Mouse (Mus musculus): ENCODE results near the gene Miox. TPM values are rescaled to one million over a fixed set of nuclear protein-coding genes. Genes with fewer than 3 reads are reported as not detected.
A peak's percentile ranks its signal among the peaks of the same experiment; 100 is the strongest.

Gene Miox
- polyA plus RNA-seq, 1 experiment from 2014 or later = not detected

DNA sequence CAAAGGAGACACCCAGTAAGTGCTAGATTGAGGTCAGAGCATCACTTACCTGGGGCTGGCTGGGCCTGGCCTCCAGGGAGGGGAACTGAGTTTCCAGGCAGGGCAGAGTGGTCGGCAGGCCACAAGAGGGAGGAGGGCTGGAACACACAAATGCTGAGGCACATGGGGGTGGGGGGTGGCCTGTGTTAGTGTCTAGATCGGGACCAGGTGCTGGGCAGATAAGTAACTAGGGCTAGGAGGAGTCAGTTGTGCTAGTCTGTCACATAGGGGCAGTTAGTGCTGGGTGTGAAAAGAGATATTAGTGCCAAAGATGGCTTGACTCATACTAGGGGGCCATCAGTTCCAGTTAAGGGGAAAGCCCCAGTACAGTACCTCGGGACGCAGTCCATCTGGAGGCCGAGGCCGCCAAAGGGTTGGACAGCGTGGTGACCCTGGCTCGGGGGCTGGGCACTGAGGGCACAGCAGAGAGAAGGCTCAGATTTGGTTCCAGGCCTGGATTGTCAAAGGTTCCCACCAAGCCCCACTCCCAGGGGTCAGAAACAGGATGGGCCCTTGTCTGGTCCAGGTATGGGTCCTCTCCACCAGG is 38.5 kb upstream of the Miox start:
- H3K27ac ChIP-seq (ENCODE audit: low read length) = no peak overlapping the region
- no peaks in the 10 kb centered on the region for H3K9me3 ChIP-seq (ENCODE audit: control insufficient read depth, low read length)
- no peaks in the 10 kb centered on the region for H3K27me3 ChIP-seq (ENCODE audit: control insufficient read depth, insufficient read depth, low read depth, low read length)
- no peak overlapping the region for H3K4me3 ChIP-seq (ENCODE audit: low read length)
- H3K36me3 ChIP-seq (ENCODE audit: control insufficient read depth, insufficient read depth, low read length) = peaks cover 49% of the 10 kb centered on the region
- H3K4me1 ChIP-seq (replicated peaks; ENCODE audit: control insufficient read depth, insufficient read depth, low read length) = peaks cover 5% of the 10 kb centered on the region; the same call in 1 of the 2 replicates
- no peak overlapping the region for H3K4me2 ChIP-seq (ENCODE audit: low read depth, low read length)
- H3K9ac ChIP-seq (ENCODE audit: low read length) = no peak overlapping the region
- WGBS = 77% methylated on average over 8 of the region's 8 CpGs
- 0 out of 2 replicates have a peak, but pooled peaks have one; percentile 17 for ATAC-seq (ENCODE audit: low read depth)

DNA sequence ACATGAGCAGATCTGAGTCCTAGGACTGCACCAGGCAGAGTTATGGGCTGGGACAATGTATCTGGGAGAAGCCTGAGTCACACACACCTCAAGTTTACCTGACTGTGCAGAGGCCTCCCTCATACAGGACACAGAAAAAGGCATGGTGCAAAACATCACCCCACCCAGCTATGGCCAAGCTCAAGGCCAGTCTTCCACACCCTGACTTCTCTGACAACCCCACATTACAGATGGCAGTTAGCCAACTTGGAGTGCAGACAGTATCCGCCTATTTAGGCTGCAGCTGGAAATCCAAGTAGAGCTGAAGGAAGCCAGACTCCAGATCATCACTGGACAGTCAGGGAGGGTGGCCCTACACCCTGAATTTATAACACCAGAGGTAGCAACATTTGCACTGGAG is 37.7 kb upstream of the Miox start:
- Histone ChIP-seq H3K36me3 (ENCODE audit: control insufficient read depth, insufficient read depth, low read length) (peaks cover 50% of the 10 kb centered on the region), H3K4me3 (ENCODE audit: low read length) (no peak overlapping the region), H3K27me3 (ENCODE audit: control insufficient read depth, insufficient read depth, low read depth, low read length) (no peaks in the 10 kb centered on the region), H3K4me2 (ENCODE audit: low read depth, low read length) (no peak overlapping the region), H3K9me3 (ENCODE audit: control insufficient read depth, low read length) (no peaks in the 10 kb centered on the region), H3K4me1 (replicated peaks; ENCODE audit: control insufficient read depth, insufficient read depth, low read length) (peaks cover 5% of the 10 kb centered on the region; the same call in 1 of the 2 replicates), H3K27ac (ENCODE audit: low read length) (no peak overlapping the region), H3K9ac (ENCODE audit: low read length) (no peak overlapping the region)
- ATAC-seq (ENCODE audit: low read depth) = peak; percentile 77
- 45% methylated on average over 1 of the region's 1 CpGs for WGBS

DNA sequence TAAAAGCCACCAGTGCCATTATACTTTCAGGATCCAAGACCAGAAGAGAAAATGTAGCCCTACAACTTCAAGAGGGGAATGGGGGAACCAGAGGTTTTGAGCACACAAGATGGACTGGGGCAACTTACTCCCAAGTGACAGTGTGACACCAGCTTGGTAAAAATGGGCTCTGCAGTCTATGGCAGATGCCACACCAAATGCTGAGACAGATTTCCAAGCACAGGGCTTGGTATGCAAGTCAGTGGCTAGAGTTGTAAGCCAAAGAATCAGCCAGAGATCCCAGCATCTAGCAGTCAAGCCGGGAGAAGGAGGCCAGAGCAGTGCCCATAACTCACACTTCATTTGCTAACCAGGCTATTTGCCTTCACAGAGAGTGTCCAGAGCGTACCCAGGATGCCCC is 36.5 kb upstream of the Miox start:
- 91% methylated on average over 2 of the region's 2 CpGs for WGBS
- Histone ChIP-seq H3K36me3 (ENCODE audit: control insufficient read depth, insufficient read depth, low read length) (peaks cover 59% of the 10 kb centered on the region), H3K4me1 (replicated peaks; ENCODE audit: control insufficient read depth, insufficient read depth, low read length) (peaks cover 5% of the 10 kb centered on the region; the same call in 1 of the 2 replicates), H3K27me3 (ENCODE audit: control insufficient read depth, insufficient read depth, low read depth, low read length) (no peaks in the 10 kb centered on the region), H3K4me3 (ENCODE audit: low read length) (no peak overlapping the region), H3K9ac (ENCODE audit: low read length) (no peak overlapping the region), H3K27ac (ENCODE audit: low read length) (no peak overlapping the region), H3K4me2 (ENCODE audit: low read depth, low read length) (no peak overlapping the region), H3K9me3 (ENCODE audit: control insufficient read depth, low read length) (no peaks in the 10 kb centered on the region)
- ATAC-seq (ENCODE audit: low read depth) = no peak

DNA sequence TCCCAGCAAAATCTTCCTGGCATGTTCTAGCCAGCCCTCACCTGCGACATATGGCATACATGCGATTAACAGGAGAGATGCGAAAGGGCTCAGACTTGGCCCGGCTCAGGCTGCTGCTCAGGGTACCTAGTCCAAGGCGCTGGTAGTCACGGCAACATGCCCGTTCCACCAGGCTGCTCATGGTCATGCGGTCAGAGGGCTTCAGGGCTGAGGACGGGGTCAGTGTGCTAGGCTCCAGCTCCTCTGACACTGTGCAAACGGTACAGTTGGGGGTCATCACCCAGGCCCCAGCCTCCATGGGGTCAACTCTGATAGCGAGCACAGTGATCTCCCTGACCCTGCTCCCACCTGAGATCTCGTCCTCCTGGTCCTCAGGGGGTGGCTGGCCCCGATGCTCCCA is 34.0 kb upstream of the Miox start:
- no peak for ATAC-seq (ENCODE audit: low read depth)
- H3K9me3 ChIP-seq (ENCODE audit: control insufficient read depth, low read length) = no peaks in the 10 kb centered on the region
- WGBS = 90% methylated on average over 13 of the region's 13 CpGs

DNA sequence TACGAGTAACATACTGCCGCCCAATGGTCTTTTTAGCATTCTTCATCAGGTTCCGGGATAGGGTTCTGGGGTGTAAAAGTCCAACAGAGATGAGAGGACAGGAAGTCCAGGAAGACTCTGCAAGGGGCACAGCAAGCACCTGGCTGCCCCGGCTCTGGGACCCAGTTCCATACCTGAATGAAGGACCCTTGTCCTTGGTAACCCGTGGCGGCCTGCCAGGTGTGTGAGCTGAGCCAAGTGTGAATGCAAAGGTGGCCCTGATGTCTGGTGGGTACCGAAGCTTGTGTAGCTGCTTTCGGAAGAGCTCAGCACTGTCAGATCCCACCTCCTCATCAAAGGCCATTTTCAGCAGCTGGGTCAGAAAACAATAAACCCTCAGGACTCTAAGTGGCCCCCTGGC is 33.6 kb upstream of the Miox start:
- peaks cover 5% of the 10 kb centered on the region; the same call in 1 of the 2 replicates for H3K4me1 ChIP-seq (replicated peaks; ENCODE audit: control insufficient read depth, insufficient read depth, low read length)
- ATAC-seq (ENCODE audit: low read depth) = no peak
- no peak overlapping the region for H3K9ac ChIP-seq (ENCODE audit: low read length)
- no peaks in the 10 kb centered on the region for H3K27me3 ChIP-seq (ENCODE audit: control insufficient read depth, insufficient read depth, low read depth, low read length)
- H3K4me3 ChIP-seq (ENCODE audit: low read length) = no peak overlapping the region
- WGBS = 93% methylated on average over 8 of the region's 8 CpGs
- no peak overlapping the region for H3K4me2 ChIP-seq (ENCODE audit: low read depth, low read length)
- no peak overlapping the region for H3K27ac ChIP-seq (ENCODE audit: low read length)
- peaks cover 60% of the 10 kb centered on the region for H3K36me3 ChIP-seq (ENCODE audit: control insufficient read depth, insufficient read depth, low read length)
- no peaks in the 10 kb centered on the region for H3K9me3 ChIP-seq (ENCODE audit: control insufficient read depth, low read length)

More for the DNA sequence above, 34.0 kb upstream of the Miox start:
- H3K27ac ChIP-seq (ENCODE audit: low read length) = no peak overlapping the region
- peaks cover 64% of the 10 kb centered on the region for H3K36me3 ChIP-seq (ENCODE audit: control insufficient read depth, insufficient read depth, low read length)
- H3K4me3 ChIP-seq (ENCODE audit: low read length) = no peak overlapping the region
- H3K9ac ChIP-seq (ENCODE audit: low read length) = no peak overlapping the region
- no peak overlapping the region for H3K4me2 ChIP-seq (ENCODE audit: low read depth, low read length)
- H3K4me1 ChIP-seq (replicated peaks; ENCODE audit: control insufficient read depth, insufficient read depth, low read length) = peaks cover 5% of the 10 kb centered on the region; the same call in 1 of the 2 replicates
- H3K27me3 ChIP-seq (ENCODE audit: control insufficient read depth, insufficient read depth, low read depth, low read length) = no peaks in the 10 kb centered on the region

DNA sequence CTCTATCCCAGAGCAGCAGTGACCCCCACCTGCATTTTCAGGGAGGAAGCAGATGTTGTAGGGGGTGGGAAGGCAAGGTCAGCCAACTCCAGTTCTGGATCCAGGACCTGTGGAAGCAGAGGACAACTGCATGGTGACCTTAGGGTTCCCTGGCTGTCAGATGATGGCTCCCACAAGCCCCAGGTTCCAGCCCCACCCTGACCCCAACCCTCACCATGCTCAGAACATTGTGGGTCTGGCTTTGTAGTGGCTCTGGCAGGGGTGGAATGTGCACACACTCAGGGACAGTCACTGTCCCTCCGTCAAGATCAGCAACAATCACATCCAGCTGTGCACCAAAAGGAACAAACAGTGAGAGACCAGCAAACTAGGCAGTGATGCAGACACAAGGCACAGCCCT is 28.2 kb upstream of the Miox start:
- H3K4me1 ChIP-seq (replicated peaks; ENCODE audit: control insufficient read depth, insufficient read depth, low read length) = no peaks in the 10 kb centered on the region
- H3K4me3 ChIP-seq (ENCODE audit: low read length) = no peak overlapping the region
- WGBS = 64% methylated on average over 1 of the region's 1 CpGs
- no peaks in the 10 kb centered on the region for H3K9me3 ChIP-seq (ENCODE audit: control insufficient read depth, low read length)
- H3K4me2 ChIP-seq (ENCODE audit: low read depth, low read length) = no peak overlapping the region
- peaks cover 42% of the 10 kb centered on the region for H3K36me3 ChIP-seq (ENCODE audit: control insufficient read depth, insufficient read depth, low read length)
- H3K9ac ChIP-seq (ENCODE audit: low read length) = no peak overlapping the region
- no peaks in the 10 kb centered on the region for H3K27me3 ChIP-seq (ENCODE audit: control insufficient read depth, insufficient read depth, low read depth, low read length)
- ATAC-seq (ENCODE audit: low read depth) = no peak
- no peak overlapping the region for H3K27ac ChIP-seq (ENCODE audit: low read length)

DNA sequence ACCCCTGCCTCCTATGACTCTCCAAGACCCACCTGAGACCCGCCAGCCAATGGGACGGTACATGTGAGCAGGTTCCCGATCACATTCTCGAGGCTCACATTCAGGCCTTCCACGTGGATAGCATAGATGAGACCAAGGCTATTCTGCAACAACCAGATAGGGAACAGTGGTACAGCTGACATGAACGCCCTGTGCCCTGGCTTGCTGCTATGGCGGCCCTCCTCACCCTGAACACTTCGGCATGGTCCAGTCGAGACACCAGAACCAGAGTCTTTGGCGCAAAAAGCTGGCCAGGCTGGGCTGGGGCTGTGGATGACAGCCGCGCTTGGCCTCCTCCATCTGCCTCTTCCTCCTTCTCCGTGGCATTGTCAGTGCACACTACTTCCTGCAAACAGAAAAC is 26.7 kb upstream of the Miox start:
- Histone ChIP-seq H3K9me3 (ENCODE audit: control insufficient read depth, low read length) (no peaks in the 10 kb centered on the region), H3K27ac (ENCODE audit: low read length) (no peak overlapping the region), H3K4me3 (ENCODE audit: low read length) (no peak overlapping the region), H3K4me2 (ENCODE audit: low read depth, low read length) (no peak overlapping the region), H3K4me1 (replicated peaks; ENCODE audit: control insufficient read depth, insufficient read depth, low read length) (no peaks in the 10 kb centered on the region), H3K27me3 (ENCODE audit: control insufficient read depth, insufficient read depth, low read depth, low read length) (no peaks in the 10 kb centered on the region), H3K9ac (ENCODE audit: low read length) (no peak overlapping the region), H3K36me3 (ENCODE audit: control insufficient read depth, insufficient read depth, low read length) (peaks cover 27% of the 10 kb centered on the region)
- no peak for ATAC-seq (ENCODE audit: low read depth)
- 90% methylated on average over 13 of the region's 13 CpGs for WGBS

DNA sequence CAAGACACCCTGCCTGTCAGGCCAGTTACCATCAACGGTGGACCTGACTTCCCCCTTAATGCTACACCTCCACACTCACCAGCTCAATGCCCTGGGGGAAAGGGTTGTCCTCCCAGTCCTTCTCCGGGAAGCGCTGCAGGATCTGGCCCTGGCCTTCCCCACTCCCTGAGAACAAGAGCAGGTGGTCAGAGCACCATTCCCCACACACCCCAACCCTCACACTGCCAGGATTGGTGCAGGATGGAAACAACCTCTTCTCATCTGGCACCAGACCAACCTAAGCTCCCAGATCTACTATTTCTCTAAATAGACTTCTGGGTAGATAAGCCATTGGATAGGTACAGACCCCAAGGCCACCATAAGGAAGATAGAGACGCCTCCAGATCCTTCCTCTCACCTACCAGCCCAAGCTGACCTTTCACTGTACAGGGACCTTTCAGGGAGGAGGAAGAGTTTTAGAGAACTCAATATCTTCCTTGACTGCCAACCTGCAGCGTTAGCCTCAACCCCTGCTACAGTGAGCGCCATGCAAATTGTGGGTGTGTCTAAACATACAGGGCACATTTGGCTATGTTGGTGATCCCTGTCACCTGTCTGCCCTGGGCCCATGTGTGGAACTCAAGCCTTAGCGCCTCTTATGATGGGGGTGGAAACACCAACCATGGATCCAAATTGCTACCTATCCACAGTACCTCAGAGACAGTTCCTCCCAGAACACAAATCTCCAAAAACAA is 25.6 kb upstream of the Miox start:
- Histone ChIP-seq H3K4me1 (replicated peaks; ENCODE audit: control insufficient read depth, insufficient read depth, low read length) (peaks cover 3% of the 10 kb centered on the region; the same call in 1 of the 2 replicates), H3K4me3 (ENCODE audit: low read length) (no peak overlapping the region), H3K27me3 (ENCODE audit: control insufficient read depth, insufficient read depth, low read depth, low read length) (no peaks in the 10 kb centered on the region), H3K4me2 (ENCODE audit: low read depth, low read length) (no peak overlapping the region), H3K9me3 (ENCODE audit: control insufficient read depth, low read length) (no peaks in the 10 kb centered on the region), H3K36me3 (ENCODE audit: control insufficient read depth, insufficient read depth, low read length) (peaks cover 16% of the 10 kb centered on the region), H3K9ac (ENCODE audit: low read length) (no peak overlapping the region), H3K27ac (ENCODE audit: low read length) (no peak overlapping the region)
- 77% methylated on average over 7 of the region's 7 CpGs for WGBS
- ATAC-seq (ENCODE audit: low read depth) = no peak

DNA sequence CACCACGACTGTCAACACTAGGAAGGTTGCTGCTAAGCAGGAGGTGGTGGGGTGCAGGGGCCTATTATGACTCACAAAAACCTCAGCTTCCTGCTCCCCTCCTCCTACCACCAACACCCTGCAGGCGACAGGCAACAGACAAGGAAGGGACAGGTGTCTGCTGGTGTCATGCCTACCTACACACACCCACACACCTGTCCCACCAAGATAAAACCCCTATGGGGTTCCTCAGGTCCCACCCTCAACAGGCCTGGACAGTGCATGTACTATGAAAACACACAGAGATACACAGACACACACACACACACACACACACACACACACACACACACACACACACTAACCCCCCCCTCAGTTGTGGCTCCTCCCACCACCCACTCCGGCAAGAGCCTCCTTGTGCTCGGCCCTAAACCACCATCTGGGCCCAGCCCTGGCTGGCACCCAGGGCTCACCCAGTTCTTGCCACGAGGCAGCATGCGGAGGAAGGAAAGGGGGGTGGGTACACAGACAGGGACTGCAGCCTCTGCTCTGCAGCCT is 24.2 kb upstream of the Miox start:
- peaks cover 10% of the 10 kb centered on the region for H3K4me1 ChIP-seq (replicated peaks; ENCODE audit: control insufficient read depth, insufficient read depth, low read length)
- no peak for ATAC-seq (ENCODE audit: low read depth)
- no peak overlapping the region for H3K9ac ChIP-seq (ENCODE audit: low read length)
- no peak overlapping the region for H3K4me3 ChIP-seq (ENCODE audit: low read length)
- H3K27ac ChIP-seq (ENCODE audit: low read length) = no peak overlapping the region
- no peaks in the 10 kb centered on the region for H3K27me3 ChIP-seq (ENCODE audit: control insufficient read depth, insufficient read depth, low read depth, low read length)
- no peak overlapping the region for H3K4me2 ChIP-seq (ENCODE audit: low read depth, low read length)
- no peaks in the 10 kb centered on the region for H3K9me3 ChIP-seq (ENCODE audit: control insufficient read depth, low read length)
- H3K36me3 ChIP-seq (ENCODE audit: control insufficient read depth, insufficient read depth, low read length) = peaks cover 4% of the 10 kb centered on the region; the same call in 1 of the 2 replicates
- WGBS = 53% methylated on average over 6 of the region's 6 CpGs

Measured in lung, embryonic 16.5 days (tissue).